Mouse (Mus musculus) thymus, adult 2 months (tissue): ENCODE measurements at regions not wholly inside any gene's neighbourhood (a gene's known extent, or its start where the extent isn't known, plus 50 kb on each side); places are given as distances from the start of the nearest gene placed in this dataset.

Source experiments
- DNase-seq: peaks from one replicate; pipeline ENCODE4 v3.0.0; 2021
- H3K27ac ChIP-seq: fragments of 200-500 bp; 2 replicates; pipeline ENCODE4 v1.5.1; 2012; ENCODE audit warnings: low read length, control low read depth; ENCODE audit not compliant: control insufficient read depth, insufficient read depth
- H3K27me3 ChIP-seq: fragments of 200-500 bp; 2 replicates; pipeline ENCODE4 v1.6.1; 2012; ENCODE audit warnings: mild to moderate bottlenecking, low read length, moderate library complexity, mixed read lengths; ENCODE audit not compliant: control insufficient read depth, insufficient read depth
- H3K36me3 ChIP-seq: fragments of 200-500 bp; 2 replicates; pipeline ENCODE4 v1.6.1; 2012; ENCODE audit warnings: mild to moderate bottlenecking, low read length, moderate library complexity; ENCODE audit not compliant: control insufficient read depth, insufficient read depth
- H3K4me1 ChIP-seq: fragments of 200-500 bp; replicated peaks from 2 replicates; pipeline ENCODE4 v1.6.1; 2012; ENCODE audit warnings: low read length; ENCODE audit not compliant: control insufficient read depth, insufficient read depth
- H3K4me3 ChIP-seq: fragments of 200-500 bp; 2 replicates; pipeline ENCODE4 v1.5.1; 2012; ENCODE audit warnings: mild to moderate bottlenecking, low read length, control low read depth, moderate library complexity; ENCODE audit not compliant: control insufficient read depth, insufficient read depth
- CTCF ChIP-seq: fragments of 200-500 bp; IDR thresholded peaks from 2 replicates; pipeline ENCODE4 v1.5.1; 2012; ENCODE audit warnings: mild to moderate bottlenecking, control low read depth, low read length, moderate library complexity, borderline replicate concordance; ENCODE audit not compliant: control insufficient read depth, poor library complexity, insufficient read depth; ENCODE audit errors: extremely low read depth
- POLR2A ChIP-seq: fragments of 200-500 bp; IDR thresholded peaks from 2 replicates; pipeline ENCODE4 v1.6.1; 2012; ENCODE audit warnings: mild to moderate bottlenecking, low read length, control low read depth, moderate library complexity; ENCODE audit not compliant: control insufficient read depth, poor library complexity, insufficient read depth; ENCODE audit errors: extremely low read depth
- WGBS: fragments of 180-500 bp; shearing (Covaris S2); methylation state at CpG from one replicate; pipeline ENCODE4 v1.1.7; 2018; 5-methylcytosine and 5-hydroxymethylcytosine counted together

DNA sequence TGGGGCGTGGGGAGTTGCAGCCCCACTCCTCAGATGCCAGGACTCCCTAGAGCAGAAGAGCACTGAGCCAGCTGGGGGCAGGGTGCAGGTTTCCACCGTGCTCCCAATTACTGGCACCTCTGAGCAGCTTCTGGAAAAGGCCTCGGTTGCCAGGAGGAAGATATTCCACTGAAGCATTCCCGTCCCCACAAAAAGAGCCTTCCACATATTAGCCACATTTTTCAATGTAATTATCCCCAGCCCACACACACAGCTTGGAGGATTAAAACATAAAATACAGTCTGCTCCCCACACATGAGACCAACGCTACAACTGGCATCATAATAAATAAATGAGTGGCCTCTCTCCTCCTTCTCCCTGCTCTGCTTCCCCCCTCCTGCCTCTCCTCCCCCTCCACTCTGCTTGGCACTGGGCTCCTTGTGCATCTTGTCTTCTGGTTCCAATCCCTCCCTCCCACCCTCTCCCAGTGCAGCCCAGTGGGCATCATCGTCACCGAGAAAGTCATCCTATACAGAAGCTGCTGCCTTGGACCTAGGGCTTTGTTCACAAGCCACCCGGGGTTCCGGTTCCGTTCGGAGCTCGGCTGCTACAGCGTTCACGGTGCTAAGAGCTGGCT lies 331.3 kb upstream of the Zmiz1 start:
- TF ChIP-seq POLR2A, result no peak
- no peak for TF ChIP-seq CTCF
- no peaks in the 10 kb centered on the region for H3K27me3 ChIP-seq
- no peak overlapping the region for H3K4me3 ChIP-seq
- no peaks in the 10 kb centered on the region for H3K36me3 ChIP-seq
- WGBS, result 93% methylated on average over 14 of the region's 14 CpGs
- no peak overlapping the region for H3K27ac ChIP-seq
- DNase-seq, result no peak
- H3K4me1 ChIP-seq, result no peaks in the 10 kb centered on the region

DNA sequence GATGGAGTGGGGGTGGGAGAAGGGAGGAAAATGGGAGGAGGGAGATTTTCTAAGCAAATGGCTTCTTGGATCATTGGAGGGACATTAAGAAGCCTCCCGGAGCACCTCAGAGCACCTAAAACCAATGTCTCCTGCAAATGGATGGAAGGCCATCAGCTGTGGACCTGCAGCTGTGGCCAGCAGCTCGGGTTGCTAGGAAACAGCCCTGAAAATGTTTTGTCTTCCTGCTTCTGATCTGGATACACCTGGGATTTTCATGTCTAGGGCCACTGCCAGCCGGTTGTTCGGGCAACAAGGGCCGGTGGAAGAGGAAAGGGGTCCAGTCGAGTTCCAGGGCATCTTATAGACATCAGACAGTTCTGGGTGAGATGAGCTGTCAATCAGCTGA lies 330.8 kb upstream of the Zmiz1 start:
- Histone ChIP-seq H3K4me3 (no peak overlapping the region), H3K27ac (no peak overlapping the region), H3K4me1 (no peaks in the 10 kb centered on the region), H3K27me3 (no peaks in the 10 kb centered on the region), H3K36me3 (no peaks in the 10 kb centered on the region)
- TF ChIP-seq CTCF, result no peak
- TF ChIP-seq POLR2A, result no peak
- 92% methylated on average over 6 of the region's 6 CpGs for WGBS
- DNase-seq, result no peak

DNA sequence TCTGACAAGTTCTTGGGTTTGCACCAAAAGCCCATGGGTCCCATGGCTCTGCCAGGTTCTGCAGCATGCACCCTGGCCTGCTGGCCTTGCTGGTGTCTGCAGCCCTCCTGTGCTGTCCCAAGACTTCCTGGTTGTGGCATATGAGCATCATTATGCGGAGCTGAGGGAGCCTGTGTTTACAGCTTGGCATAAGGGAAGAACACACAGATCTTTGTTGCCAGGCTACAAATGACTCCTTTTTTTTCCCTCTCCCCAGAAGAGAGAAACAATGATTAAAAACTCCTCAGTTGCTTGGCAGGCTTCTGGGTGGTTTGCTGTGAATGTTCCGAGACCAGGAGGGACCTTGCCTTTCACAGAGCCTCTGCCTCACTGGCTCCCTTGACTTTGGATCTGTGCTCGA lies 323.6 kb upstream of the Zmiz1 start:
- no peak for DNase-seq
- TF ChIP-seq CTCF (no peak), POLR2A (no peak)
- no peak overlapping the region for H3K27ac ChIP-seq
- H3K27me3 ChIP-seq, result no peaks in the 10 kb centered on the region
- H3K4me1 ChIP-seq, result peaks cover 6% of the 10 kb centered on the region
- no peaks in the 10 kb centered on the region for H3K36me3 ChIP-seq
- 94% methylated on average over 3 of the region's 3 CpGs for whole genome bisulfite sequencing
- no peak overlapping the region for H3K4me3 ChIP-seq

GRCm38 (mm10) chr14:25137312-25137711 lies 321.7 kb upstream of the Zmiz1 start:
- DNase-seq, result no peak
- Histone ChIP-seq H3K4me1 (peaks cover 6% of the 10 kb centered on the region), H3K36me3 (no peaks in the 10 kb centered on the region), H3K4me3 (no peak overlapping the region), H3K27me3 (no peaks in the 10 kb centered on the region), H3K27ac (no peak overlapping the region)
- 96% methylated on average over 8 of the region's 8 CpGs for WGBS
- TF ChIP-seq POLR2A (no peak), CTCF (no peak)

DNA sequence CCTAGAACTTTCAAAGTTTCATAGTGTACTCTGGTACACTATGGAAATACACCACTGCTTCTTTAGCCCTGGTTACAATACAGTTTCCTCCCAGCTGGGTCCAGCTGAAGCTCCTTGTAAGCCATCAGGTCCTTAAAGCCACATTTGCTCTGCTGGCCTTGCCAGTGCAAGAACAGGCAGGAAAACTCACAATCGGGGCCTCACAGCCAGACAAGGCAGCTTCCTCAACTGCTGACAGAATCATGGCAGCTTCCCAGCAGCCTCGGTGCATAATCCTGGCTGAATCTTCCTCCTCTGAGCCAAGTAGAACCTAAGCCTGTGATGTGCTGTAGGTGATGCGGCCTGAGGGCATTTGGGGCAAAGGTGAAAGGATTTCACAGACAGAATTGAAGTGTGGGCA lies 320.5 kb upstream of the Zmiz1 start:
- no peak overlapping the region for H3K4me3 ChIP-seq
- peaks cover 6% of the 10 kb centered on the region for H3K4me1 ChIP-seq
- H3K27me3 ChIP-seq, result no peaks in the 10 kb centered on the region
- H3K36me3 ChIP-seq, result no peaks in the 10 kb centered on the region
- TF ChIP-seq CTCF (no peak), POLR2A (no peak)
- 62% methylated on average over 3 of the region's 3 CpGs for WGBS
- H3K27ac ChIP-seq, result no peak overlapping the region
- no peak for DNase-seq

GRCm38 (mm10) chr14:25141933-25142332 lies 317.1 kb upstream of the Zmiz1 start:
- TF ChIP-seq POLR2A, result no peak
- no peak for TF ChIP-seq CTCF
- Histone ChIP-seq H3K36me3 (no peaks in the 10 kb centered on the region), H3K4me1 (no peaks in the 10 kb centered on the region), H3K27me3 (no peaks in the 10 kb centered on the region), H3K27ac (no peak overlapping the region), H3K4me3 (no peak overlapping the region)
- DNase-seq, result no peak
- WGBS, result 86% methylated on average over 9 of the region's 9 CpGs

DNA sequence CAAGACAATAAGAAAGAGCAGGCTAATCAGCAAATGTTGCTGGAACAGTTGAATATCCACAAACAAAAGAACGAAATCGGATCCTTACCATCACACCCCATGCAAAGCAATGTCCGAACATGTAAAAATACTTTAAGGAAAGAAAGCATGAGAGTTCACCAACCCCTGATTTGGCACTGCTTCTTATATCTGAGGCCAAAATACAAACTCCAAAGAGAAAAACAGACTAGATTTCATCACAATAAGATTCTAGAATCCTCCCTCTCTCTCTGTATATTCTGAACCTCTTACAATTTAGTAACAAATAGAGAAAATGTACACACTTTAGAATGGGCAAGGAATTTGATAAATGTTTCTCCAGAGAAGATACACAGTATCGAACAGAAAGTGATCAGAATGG lies 315.9 kb upstream of the Zmiz1 start:
- Histone ChIP-seq H3K4me3 (no peak overlapping the region), H3K27me3 (no peaks in the 10 kb centered on the region), H3K27ac (no peak overlapping the region), H3K36me3 (no peaks in the 10 kb centered on the region), H3K4me1 (no peaks in the 10 kb centered on the region)
- no peak for DNase-seq
- TF ChIP-seq POLR2A (no peak), CTCF (no peak)
- 89% methylated on average over 4 of the region's 4 CpGs for WGBS
